Mouse (Mus musculus) cerebellum, postnatal 10 days (tissue): Measurements from ENCODE around the gene Tagln2.
A peak's percentile ranks its signal among the peaks of the same experiment; 100 is the strongest.

Experiments
- DNase-seq, 2 experiments: peaks; one replicate each; pipeline ENCODE4 v3.0.0; 2021; ENCODE audit warnings: mixed read lengths in 2 of 2

The Tagln2 gene

DNA sequence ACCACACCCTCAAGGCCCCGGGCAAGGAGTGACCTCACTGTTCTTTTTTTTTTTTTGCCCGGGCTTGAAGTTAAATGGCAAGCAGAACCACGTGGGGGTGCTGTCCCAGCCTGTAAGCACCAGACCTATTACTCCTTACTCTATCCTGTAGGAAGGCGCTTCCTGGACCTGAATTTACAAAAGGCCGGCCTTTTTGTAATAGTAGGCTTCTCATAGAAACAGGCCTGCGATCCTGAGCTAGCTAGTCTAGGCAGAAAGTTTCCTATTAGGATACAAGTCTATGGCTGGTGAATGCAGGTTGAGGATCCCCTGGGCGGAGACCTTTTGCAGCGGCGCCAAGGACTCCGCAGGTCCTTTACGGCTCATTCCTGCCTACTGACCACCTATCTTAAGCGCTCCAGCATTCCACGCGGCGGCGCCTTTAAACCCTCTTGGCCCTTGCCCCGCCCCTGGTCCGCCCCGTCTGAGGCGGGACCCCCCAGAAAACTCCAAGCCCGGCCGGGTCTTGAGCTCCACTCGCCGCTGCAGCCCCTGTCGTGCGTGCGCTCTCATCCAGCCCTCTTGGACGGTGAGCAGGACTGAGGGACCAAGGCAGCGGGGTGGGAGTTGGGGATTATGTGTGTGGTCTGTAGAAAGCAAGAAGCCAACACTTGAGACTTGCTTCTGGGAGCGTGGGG is at the start of gene Tagln2:
Gene Tagln2, plus strand, starts transcription at position 283 of the 677 bp plus-strand sequence.
- peak; percentile 49 to 66 for DNase-seq

DNA sequence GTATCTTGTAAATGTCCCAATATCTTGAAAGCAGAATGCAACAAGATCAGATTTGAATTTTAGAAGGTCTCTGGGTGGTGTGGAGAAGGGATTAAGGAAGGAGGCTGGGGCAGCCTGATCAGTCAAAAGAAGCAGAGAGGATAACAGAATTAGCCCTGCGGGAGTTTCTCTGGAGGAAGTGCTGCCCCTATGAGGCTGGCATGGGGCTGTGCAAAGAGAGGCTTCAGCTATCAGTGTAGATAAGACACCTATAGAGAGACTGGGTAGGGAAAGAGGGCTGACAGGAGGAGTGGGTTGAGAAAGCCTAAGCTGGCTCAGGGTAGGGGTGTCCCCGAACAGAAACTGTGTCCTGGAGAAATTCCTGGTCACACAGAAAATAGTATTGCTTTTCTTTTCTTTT is 49.6 kb upstream of the Tagln2 start:
- no peak for DNase-seq

DNA sequence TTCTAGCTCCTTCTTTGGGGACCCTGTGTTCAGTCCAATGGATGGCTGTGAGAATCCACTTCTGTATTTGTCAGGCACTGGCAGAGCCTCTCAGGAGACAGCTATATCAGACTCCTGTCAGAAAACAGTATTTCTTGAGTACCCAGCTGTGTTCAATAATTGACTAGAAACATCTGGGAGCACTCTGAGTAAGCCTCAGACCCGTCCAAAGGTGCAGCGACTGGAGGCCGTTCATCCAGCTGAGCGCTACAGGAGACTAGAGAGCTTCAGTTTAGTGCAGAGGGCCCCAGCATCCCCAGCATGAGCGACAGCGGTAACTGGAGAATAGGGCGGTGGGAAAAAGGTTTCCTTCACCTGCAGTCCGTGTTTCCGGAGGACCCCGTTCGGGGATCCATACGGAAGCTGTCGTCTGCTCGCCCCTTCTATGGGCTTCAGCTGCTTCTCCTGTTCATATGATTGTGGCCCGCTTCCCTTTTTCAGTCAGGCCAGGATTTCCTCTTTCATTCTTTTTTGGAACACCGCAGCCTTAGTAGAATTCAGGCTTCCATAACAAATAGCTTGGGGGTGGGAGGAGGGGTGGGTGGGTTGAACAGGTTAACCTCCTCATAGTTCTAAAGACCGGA is 48.9 kb upstream of the Tagln2 start:
- DNase-seq, result no peak

DNA sequence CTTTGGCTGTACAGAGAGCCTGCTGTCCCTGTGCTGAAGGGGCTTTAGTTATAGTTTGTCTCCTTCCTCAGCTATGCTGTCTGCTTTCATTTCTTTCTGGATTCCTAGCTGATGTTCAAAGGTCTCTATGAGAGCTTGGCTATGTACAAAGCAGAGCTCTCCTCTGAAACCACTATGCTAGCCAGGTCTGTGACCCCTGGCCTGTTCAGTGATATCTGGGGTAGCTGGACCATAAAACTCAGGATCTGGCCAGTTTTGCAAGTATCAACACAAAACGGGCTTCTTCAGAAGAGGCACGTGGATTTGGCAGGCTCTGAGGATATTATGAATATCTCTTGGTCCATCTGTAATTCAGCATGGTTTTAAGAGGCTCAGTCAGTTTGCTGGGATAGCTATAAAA is 46.9 kb upstream of the Tagln2 start:
- DNase-seq, result no peak

DNA sequence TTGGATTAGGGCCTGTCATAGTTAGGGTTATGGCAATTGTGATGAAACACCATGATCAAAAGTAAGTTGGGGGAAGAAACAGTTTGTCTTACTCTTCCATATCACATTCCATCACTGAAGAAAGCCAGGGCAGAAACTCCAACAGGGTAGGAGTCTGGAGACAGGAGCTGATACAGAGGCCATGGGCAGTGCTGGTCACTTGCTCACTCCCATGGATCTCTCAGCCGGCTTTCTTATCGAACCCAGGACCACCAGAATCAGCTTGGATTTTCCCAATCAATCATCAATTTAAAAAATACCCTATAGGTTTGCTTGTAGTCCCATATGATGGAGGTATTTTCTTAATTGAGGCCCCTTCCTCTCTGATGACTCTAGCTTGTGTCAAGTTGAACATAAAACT is 46.0 kb upstream of the Tagln2 start:
- DNase-seq, result no peak

DNA sequence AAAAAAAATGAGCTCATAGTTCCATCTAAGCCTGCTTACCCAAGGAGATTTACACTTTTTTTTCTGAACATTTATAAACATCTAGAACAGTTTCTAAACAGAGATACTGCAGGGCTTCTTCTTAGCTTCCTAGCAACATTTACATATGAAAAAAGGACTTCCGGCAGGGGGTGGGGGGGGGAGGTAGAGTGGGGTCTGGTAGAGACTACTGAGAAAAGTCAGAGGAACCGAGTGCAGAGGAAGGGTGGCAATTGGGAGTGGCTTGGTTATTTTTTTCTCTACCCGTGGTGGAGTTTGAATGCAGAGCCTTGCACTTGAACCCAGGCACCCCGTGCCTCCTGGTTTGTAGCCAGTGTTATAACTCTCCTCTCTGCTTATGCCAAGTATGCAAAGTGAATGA is 44.4 kb upstream of the Tagln2 start:
- no peak for DNase-seq

DNA sequence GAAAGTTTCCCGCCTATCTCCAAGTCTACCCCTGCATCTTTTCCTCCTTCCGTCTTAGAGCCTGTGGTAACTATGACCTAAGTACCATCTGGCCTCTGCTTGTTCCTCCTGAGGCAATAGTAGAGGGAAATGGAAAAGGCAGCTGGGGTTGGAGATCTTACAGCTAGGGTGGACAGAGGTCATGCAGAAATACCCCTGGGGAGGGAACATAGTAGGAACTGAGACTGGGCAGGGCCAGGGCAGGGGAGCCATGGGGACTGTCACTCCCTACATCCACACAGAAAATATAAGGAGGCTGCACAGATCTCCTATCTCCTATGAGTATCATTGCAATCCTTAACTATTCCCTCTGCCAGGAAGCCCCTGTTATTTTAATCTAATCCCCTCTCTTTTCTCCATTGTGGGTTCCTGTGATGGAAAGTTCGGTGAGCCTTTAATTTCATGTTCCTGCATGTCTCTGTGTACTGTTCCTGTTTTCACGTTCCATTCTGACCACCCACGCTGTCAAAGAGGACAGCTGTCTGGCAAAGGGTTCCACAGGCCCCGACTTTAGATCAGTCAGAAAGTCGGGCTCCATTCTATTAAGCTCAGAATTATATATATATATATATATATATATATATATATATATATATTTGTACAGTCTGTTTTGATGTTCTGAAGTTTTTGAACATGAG is 43.7 kb upstream of the Tagln2 start:
- DNase-seq, result no peak

DNA sequence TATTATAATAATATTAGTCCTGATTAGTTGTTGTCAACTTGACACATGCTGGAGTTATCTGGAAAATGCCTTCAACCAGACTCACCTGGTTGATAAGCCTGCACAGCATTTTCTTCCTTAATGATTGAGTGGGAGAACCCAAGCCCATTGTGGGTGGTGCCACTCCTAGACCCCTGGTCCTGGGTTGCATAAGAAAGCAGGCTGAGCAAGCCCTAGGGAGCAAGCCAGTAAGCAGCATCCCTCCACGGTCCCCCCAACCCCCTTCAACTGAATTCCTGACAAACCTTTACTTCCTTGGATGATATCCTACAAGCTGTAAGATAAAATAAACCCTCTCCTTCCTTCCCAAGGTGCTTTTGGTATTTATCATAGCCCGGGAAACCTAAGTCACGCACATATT is 42.7 kb upstream of the Tagln2 start:
- no peak for DNase-seq

DNA sequence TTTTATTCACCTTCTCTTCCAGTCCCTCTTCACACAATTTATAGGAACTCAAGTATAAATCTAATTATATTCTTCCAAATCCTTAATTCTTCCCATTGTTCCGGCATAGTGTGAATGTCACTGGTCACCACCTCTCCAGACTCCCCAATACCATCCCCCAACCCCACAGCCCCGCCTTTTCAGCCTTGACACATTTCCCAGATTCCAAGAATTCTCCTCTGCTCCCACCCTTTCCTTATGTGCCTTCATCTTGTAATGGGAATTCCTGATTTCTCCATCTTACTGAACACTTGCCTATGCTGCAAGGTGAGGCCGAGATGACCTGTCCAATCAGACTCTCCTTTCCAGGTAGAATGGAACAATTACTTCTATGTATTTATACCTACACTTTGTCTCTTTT is 41.8 kb upstream of the Tagln2 start:
- no peak for DNase-seq

DNA sequence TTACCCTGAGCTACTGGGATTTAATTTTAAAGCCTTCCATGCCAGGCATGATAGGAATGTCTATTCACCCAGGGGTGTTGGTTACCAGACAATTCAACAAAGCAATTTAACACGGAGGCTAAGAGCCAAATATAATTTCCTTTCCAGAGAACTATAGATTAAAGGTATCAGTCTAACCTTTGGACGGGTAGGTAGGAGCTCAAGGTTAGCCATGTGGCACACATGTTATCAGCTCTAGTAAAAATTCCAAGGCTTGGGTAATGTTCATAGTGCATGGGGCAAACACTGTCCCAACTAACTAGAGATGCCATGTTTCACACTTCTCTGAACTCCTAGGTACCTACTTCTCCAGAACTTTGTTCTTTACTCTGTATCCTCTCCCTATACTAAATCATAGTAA is 38.2 kb upstream of the Tagln2 start:
- DNase-seq, result no peak

DNA sequence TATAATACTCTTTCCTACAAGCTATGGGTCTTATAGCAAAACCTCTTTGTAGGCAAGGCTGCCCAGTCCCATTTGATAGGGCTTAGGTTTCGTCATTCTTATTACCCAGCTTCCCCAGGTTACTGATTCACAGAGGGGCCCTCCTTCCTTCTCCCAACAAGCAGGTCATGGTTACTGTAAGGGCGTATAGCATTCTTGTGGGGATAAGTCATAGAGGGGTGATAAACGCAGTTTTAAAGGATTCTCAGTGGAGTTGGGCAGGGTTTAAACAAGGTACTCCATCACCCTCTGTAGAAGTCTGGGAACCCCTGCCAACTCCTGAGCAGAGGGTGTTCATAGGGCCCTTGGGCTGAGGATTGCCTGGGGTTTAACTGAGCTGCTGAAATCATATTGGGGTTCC is 37.3 kb upstream of the Tagln2 start:
- DNase-seq, result no peak

DNA sequence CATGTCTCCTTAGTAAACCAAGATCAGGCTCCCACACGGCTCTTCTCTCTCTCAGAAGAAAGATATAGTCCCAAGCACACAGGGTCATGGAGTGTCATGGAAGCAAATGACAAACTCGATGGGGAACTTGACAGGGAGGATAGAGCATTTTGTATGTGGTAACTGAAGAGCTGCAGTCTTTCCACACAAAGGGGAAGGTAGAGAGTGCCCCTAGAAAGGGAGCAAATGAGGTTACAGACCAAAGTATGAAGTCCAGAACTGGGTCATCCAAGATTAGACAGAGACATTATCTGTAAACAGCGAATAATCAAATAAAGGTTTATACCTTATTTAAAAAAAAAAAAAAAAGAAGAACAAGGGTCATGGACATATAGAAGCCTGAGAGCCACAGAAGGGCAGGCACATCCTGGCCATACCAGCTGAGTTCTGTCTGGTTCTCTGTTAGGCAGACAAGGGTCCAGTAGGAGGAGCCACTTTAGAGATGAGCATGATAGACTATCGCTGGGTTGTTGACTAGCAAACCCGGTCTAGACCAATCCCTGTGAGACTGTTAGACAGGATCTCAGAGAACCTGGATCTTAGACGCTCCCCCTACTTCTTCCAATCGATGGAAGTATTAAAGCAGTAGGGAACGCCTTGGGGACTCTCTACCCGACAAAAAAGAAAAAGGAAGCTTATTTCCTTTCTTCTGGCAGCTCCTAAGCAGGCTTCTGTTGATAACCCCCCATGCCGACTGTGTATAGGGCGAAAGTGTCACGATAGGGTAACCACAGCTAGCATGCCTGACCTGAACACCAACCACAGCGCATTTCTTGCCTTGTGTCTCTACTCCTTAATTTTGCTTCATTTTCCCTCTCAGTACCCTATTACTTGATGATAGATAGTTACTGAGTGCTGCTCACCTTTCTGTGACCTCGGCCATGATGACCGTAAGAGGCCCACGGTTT is 36.2 kb upstream of the Tagln2 start:
- DNase-seq, result no peak

DNA sequence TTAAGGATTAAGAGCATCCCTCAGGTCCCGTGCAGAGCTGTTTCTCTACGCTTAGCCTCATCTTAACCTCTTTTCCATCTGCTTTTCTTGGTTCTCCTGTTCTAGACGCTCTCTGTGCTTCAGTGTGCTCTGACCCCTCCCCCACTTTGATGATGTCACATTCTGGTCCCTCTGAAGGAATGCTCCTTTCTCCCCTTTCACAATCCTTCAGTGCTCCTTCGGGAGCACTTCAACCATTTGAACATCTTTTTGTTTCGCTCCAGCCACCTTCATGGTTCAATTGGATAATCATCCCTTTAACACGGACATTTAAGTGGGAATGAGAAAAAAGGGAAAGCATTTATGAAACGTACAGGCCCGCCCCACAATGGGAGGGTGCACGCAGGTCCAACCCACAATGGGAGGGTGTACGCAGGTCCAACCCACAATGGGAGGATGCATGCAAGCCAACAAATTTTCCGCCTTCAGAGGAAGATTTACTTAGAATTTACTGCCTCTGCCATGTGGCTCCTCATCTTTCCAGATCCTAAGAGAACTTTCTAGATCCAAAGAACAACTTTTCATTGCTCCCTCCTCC is 31.5 kb upstream of the Tagln2 start:
- no peak for DNase-seq

DNA sequence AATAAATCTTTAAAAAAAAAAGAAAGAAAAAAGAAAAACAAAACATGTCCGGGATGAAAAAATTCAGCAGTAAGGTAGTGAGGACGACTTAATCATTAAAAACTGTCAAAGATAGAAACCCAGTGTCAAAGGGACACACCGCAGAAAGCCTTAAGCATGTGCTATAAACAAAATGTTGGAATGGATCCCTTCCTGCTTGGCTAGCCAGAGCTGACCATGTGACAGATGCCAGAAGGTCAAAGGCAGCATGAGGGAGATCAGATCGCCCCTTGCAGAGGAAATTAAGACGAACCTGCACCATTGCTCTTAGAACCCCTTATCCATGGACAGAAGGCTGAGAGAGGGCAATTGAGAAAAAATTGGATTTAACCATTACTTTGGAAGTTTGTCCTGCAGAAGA is 30.5 kb upstream of the Tagln2 start:
- peak in 1 of 2 experiments; percentile 5 for DNase-seq

DNA sequence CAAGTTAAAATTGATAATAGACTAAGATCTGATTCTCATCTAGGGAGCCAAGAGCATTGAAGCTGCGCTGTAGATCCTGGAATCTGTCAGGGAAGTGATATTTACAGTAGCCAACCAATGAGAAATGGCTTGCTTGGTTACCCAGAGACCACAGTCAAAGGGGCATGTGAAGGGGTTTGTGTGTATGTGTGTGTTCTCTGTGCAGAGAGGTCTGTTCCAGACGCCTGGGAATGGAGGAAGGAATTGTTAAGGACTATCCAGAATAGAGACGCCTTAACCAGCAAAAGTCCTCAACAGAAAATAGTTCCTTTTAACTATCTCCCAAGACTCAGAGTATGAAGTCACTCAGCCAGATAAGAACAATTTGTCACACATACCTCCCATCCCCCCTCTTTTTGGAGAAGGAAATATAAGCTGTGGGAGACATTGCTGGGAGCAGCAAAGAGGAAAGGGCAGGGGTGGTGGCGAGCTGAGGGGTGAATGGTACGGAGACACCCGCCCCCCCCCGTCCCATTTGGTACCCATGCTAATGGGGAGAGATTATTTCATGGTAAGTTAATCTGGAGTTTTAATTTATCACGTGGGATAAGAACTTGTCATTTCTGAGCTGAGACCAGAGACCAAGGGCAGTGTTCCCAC is 29.9 kb upstream of the Tagln2 start:
- no peak for DNase-seq

DNA sequence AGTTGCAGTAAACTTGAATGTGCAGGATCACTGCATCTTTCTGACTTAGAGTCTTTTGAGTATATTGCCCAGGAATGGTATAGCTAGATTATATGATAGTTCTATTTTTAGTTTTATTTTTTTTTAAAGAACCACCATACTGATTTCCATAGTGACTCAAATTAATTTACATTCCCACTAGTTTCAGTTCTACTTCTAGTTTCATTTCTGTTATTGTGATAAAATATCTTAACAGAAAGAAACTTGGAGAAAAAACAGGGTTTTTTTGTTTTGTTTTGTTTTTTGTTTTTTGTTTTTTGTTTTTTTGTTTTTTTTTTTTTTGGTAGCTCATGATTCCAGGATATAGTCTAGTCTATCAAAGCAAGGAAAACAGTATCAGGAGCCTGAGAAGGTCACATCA is 26.9 kb upstream of the Tagln2 start:
- DNase-seq, result no peak

DNA sequence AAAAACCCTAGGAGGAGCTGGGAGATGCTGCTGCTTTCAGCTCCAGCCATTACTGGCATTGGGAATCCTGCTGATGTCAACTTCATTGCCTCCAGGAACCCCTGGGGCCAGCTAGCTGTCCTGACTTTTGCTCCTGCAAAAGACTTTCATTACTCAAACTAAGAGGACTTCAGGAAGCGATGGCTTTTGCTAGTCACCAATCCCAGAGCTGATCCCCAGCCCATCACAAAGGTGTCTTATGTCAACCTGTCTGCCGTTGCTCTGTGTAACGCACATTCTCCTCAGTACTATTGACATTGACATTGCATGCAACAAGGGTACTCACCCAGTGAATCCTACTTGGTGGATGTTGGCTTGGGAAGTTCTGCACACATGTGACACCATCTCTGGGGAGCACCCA is 25.7 kb upstream of the Tagln2 start:
- no peak for DNase-seq

DNA sequence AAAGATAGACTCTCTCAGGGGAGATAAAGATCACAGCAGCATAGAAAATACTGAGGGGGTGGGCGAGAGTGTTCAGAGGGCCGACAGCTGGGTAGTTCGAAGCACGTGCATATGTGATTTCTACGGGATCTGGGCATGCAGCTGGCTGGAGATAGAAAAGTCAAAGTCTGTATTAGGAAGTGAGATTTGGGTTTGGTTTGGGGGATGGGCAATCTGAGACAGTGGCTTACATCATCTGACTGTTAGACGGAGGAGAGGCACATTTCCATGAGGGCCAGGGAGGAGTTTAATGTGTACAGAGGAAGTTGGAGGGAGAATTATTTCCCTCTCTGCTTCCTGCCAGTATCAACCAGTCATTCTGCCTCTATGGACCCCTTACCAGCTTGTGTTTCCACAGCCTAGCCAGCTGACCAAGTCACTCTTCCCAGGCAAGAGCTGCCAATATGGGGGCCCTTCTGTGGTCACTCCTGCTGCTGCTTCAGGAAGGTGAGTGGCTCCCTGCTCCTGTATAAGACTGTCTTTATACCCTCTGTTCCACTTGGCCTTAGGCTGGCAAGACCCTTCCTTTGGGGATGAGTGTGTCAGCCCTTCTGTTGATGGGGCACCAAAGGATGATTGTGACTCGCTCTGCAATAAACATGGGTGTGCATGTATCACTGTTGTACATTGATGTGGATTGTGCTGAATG is 24.6 kb upstream of the Tagln2 start, which contains the start of gene Slamf9:
Gene Slamf9, plus strand, starts transcription at position 305 of the 688 bp plus-strand sequence.
- no peak for DNase-seq

DNA sequence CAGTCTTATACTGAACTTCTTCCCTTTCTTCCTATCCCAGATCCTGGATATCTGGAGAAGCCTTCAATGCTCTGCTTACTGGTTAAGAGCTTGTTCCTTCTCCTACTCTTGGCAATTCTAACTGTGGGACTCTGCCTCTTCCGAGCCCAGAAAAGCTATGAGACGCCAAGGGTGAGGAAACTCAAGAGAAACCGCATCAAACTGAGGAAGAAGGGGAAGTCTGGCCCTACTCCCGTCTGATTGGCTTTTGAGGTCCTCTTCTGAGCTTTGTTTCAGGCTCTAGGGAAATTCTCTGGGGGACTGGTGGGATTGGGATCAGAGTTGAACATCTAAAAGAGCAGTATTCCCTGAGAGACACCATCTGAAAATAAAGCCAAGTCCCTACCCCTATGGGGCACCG is 21.8 kb upstream of the Tagln2 start:
- DNase-seq, result no peak

DNA sequence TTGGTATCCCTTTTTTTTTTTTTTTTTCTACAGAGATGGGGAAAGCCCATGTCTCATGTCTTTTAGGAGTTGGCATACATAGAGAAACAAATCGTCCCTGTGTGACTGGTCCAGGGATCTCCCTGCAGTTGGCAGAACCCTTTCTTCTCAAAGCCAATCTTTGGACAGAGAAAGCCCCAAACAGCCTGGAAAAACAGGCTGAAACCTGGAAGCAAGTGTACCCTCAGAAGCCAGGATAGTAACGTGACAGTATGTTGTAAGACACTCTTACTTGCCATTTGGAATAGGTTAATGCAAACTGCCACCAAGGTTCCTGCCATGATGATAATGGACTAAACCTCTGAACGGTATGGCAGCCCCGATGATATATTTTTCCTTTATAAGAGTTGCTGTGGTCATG is 19.5 kb upstream of the Tagln2 start:
- no peak for DNase-seq

DNA sequence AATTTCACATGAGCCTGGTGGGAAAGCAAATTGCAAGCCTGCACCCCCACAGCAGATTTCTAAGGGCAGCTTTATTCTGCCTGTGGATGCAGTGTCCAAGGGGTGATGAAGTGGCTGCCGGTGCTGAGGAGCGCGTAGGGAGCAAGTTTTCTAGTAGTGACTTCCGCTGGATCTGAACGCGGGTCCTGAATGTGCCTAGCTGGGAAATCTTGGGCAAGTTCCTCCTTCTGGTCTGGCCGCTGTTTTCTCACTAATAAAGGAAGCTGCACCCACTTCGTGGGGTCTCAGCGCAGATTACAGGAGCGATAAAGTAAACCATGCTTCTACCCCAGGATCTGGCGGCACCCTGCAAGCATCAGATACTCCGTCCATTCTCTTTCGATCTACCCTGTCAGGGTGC is 18.7 kb upstream of the Tagln2 start:
- peak in 1 of 2 experiments; percentile 8 for DNase-seq
